Mouse (Mus musculus) retina, adult 2 months (tissue): Measurements from ENCODE around the gene Lmod3.
"Not testable (repeated sequence)": the region's sequence is repeated elsewhere in the genome, so short reads cannot be mapped to it uniquely, and the experiment has no call there.

Experiments
- DNase-seq: peaks from one replicate; pipeline ENCODE4 v3.0.0-alpha.2; 2012; ENCODE audit warnings: low read depth, low spot score

Gene Lmod3

GRCm38 (mm10) chr6:97276366-97276765 is 23.8 kb upstream of the Lmod3 start:
- DNase-seq: no peak

- no peak for DNase-seq
These were observed 23.2 kb upstream of the Lmod3 start for GRCm38 (mm10) chr6:97275760-97276159.

DNA sequence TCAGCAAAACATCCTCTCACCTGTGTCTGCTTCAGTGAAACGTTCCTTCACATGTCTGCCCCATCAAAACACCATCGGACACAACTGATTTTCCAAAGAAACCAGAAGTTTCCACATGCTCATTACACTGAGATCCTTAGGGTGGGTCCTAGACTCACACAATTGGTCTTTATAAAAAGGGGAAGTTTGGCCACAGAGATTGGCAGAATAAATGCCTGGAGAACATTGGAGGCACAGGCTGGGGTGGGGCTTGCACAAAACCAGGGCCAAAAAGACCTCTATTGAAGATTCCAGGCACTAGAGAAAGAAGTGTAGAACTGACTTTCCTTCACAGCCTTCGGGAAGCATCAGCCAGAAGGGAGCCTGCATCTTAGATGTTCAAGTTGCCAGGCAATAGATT is 21.2 kb upstream of the Lmod3 start:
- DNase-seq: no peak

DNA sequence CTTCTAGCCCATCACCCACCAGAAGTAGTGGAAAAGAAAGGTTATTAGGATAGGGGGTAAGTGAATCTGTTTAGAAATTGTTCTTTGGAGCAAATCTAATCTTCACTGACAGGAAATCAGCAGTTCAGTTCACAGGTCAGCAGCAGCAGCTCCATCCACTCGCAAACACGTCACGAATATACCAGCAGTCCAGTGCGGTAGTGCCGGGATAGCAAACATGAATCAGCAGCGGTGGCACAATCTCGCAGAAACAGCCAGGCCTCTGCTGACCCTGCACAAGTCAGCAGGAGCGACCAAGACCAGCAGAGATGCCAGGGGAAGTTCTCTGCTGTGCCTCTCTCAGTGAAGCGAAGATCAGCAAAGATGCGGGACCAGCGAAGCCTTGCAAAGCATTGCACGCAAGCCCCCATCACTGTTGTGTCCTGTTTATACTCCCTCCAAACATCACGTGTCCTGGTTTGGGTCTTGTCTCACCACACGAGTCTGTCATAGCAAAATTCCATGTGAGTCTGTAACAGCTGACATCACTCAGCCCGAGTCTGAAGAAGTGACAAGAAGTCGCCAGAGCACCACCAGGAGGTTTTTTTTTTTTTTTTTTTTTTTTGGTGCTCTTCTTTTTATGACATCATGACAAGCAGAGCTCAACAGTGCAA is 20.6 kb upstream of the Lmod3 start:
- no peak for DNase-seq

DNA sequence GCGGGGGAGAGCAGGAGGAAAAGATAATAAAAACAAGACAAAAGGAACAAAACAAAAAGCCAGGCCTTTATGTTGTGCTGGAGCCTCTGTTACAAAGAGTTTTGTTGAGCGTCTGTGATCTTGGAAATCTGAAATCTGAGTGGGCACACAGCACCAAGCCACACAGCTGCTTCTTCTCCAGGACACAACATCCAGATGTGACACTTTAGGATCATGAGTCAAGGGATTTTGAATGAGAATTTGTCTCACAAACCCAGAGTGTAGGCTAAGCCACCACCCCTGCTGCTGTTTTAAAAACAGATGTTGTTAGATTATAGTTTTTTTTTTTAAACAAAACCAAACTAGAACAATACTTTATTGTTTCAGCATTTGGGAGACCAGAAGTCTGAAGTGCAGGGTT is 19.8 kb upstream of the Lmod3 start:
- no peak for DNase-seq

DNA sequence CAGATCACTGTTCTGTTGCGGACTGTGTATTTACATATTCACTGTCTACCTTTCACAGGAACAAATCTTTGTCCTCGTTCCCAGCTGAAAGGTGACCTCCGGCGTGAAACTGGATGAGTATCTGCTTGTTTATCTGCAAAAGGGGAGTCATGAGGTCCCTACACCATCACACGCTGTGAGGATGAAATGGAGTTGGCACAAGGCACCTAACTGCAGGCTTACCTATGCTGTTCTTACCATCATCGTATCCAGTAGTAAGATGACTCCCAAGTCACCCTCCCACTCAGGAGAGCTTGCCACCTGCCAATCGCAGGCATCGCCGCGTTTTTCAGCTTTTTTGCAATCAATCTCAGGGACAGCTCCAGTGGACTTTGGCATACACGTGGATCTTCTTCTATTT is 17.0 kb upstream of the Lmod3 start:
- DNase-seq: no peak

GRCm38 (mm10) chr6:97267132-97267531 is 14.6 kb upstream of the Lmod3 start:
- DNase-seq: no peak

DNA sequence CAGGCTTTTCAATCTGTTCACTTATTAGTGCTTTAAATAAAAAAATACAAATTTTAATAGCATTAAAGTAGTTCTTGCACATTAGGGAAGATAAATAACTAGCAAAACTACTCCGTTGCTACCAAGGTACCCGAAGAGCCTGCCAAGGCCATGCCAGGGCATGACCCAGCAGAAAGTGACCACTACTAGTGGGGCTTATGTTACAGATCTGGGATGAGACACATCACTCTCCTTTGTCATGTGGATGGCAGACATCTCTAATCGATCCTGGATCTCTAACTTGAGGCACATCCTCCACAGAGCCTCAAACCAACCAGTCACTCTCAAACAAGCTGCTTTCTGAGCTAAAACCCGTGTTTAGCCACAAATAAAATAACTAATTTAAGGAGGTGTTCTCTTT is 14.1 kb upstream of the Lmod3 start:
- DNase-seq: no peak

DNA sequence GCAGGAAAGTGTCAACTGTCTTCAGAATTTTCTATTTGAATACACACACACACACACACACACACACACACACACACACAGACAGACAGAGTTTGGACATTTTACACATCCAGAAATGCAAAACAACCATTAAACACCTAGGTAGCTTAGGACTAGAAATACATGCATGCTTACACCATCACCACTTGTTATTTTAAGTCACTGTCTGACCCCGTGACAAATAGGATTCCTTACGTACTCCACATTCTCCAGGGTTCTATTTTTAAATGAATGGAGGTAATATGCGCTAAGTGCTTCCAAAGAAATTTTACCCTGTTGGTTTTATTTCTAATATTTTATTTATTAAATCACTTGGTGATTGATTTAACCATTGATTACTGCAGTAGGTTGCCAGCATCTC is 13.1 kb upstream of the Lmod3 start:
- no peak for DNase-seq

- DNase-seq: no peak
These were observed 12.7 kb upstream of the Lmod3 start for GRCm38 (mm10) chr6:97265240-97265639.

GRCm38 (mm10) chr6:97263750-97264149 is 11.2 kb upstream of the Lmod3 start:
- DNase-seq: not testable (repeated sequence)

- DNase-seq: no peak
These were observed 9.7 kb upstream of the Lmod3 start for GRCm38 (mm10) chr6:97262229-97262628.

- DNase-seq: not testable (repeated sequence)
These were observed 7.4 kb upstream of the Lmod3 start for GRCm38 (mm10) chr6:97259926-97260325.

- no peak for DNase-seq
These were observed 5.9 kb upstream of the Lmod3 start for GRCm38 (mm10) chr6:97258489-97258888.

DNA sequence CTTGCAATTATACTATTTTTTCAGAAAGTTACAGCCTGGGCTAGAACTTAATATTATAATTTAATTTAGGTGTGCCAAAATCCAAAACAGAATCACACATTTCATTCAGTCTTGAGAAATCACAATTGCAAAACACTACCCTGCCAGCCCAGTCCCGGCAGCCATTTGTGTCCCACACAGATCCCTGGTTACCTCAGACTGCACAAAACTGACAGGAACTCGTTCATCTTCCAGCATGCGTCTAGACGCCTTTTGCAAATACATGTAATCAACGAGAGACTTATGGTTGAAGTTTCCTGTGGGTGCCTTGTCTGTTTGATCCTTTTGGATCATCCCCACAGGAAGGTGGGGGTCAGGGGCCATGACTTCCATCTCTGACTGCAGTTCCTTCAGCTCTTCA is 473 bp downstream of the Lmod3 start:
- no peak for DNase-seq

GRCm38 (mm10) chr6:97250966-97251365 is 1.6 kb downstream of the Lmod3 start:
- DNase-seq: peak; percentile 16

DNA sequence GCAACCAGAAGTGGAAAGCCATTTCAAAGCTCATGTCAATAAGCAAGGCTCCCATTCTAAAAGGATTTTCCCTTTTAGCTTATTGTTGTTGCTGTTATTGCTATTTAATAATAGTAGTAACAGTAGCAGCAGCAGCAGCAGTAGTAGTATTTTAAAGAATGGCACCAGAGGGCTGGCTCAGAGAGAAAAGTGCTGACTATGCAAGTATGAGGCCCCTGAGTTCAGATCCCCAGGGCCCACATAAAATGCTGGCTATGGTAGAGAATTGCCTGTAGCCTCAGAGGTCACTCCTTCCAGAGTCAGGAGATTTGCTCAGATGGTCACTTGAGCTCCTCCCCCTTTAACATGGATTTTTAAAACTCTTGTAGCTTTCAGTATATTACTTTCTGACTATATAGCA is 7.4 kb downstream of the Lmod3 start:
- no peak for DNase-seq

- DNase-seq: no peak
These were observed 10.0 kb downstream of the Lmod3 start for GRCm38 (mm10) chr6:97242522-97242921.

DNA sequence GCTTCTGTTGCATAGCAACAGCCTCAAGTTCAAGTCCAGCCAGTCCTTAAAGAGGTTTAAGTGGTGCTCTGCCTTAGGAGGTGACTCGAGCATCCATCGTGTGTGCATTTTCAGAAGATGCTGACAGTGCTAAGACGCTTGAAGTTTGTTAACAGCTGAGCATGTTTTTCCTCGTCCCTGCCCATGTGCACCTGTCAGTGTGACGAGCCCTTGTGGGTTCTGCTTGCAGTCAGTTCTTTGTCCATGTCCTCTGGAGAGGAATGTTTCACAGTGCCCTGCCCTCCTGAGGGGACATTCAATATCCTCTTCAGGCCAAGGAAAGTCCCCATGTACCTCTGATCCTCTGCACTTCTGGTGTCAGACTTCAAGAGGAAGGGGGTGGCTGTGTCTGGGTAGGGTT is 12.5 kb downstream of the Lmod3 start:
- no peak for DNase-seq

- DNase-seq: no peak
These were observed 13.2 kb downstream of the Lmod3 start for GRCm38 (mm10) chr6:97239360-97239759.

DNA sequence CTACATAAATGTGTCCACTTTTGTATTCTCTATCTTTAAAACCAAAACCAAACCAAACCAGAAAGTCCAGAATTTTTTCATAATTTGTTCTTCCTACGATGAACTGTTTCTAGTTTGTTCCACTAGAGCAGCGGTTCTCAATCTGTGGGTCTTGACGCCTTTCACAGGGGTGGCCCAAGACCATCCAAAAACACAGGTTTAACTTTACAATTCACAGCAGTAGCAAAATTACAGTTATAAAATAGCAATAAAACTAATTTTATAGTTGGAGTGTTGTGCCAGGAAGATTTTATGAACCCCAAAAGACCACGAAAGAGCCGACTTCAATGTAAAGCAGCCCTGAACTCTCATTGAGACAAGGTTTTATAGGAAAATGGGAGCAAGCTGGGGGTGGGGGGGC is 16.5 kb downstream of the Lmod3 start:
- DNase-seq: no peak

GRCm38 (mm10) chr6:97234911-97235668 is 17.5 kb downstream of the Lmod3 start:
- no peak for DNase-seq

DNA sequence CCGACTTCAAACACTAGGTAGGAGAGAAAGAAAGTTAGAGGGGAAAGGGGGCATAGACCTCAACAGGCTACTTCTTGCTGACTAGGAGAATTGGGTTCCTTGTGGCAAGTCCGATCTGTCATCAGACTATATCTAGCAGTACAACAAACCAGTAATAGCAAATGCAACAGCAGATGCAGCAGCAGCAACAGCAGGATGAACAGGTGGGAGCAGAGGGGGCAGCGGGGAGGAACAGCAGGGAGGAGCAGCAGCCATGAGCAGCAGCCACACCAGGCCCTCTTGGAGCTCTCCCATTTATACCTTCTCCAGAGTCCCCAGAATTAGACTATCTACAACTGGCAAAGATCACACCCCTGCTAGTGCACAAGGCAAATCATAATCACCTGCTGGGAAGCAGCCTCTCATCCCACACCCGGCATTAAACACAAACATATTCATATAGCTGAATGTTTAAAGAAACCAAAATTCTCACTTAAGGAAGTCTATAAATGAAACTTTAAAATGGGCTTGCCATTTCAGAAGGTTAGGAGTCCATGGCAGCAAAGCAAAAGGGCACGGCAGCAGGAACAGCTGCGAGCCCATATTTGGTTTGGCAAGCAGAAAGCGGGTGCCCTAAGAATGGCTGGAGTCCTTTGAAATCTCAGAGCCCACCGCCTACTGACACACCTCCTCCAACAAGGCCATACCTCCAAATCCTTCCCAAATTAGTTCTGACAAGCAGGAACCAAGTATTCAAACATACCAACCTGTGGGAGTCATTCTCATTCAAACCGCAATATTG is 25.3 kb downstream of the Lmod3 start:
- no peak for DNase-seq
